Mouse (Mus musculus): ENCODE data around the gene Nav2.

DNA sequence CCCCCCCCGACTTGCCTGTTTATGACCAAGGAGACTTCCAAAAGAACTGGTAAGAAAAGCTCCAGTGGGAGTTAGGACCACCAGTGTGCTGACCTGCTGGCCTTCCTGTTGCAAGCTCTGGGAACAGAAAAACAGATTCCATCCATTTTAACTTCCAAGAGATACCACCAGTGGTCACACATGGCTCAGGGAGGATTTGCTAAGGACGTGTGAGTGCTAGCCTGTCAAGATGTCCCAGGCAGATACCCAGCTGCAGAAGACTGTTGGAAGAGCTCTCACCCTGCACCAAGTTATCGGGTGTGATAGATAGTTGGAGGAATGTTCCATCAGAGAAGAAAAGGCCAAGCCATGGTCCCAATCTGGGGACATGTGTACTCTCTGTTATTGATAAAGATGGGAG, 633.6 kb downstream of the Nav2 start:
- TF ChIP-seq CTCF (IDR thresholded peaks at IDR 0.05; ENCODE audit: low read depth, low read length) (no peak), GATA1 (IDR thresholded peaks at IDR 0.05; ENCODE audit: borderline replicate concordance, low read length) (no peak), TAL1 (conservative IDR thresholded peaks at IDR 0.05; ENCODE audit: low read depth, low read length) (no peak), GATA2 (IDR thresholded peaks at IDR 0.05; ENCODE audit: borderline replicate concordance, low read depth, low read length) (no peak), POLR2AphosphoS5 (IDR thresholded peaks at IDR 0.05; ENCODE audit: insufficient replicate concordance, low read depth, low read length) (no peak)
